ENCODE assay signal across 1 mouse cellular context in genomic region chr19:44331128-44331527, GRCm38 (mm10). TPM values are rescaled to one million over a fixed set of nuclear protein-coding genes. Genes with fewer than 3 reads are reported as not detected.
"Had no signal": no experiment of that assay in that cellular context is flagged by ENCODE, and none has a peak within 500 bp of the region (broad histone marks: within the 10 kb centered on the region; RNA-seq: fewer than 3 reads in every experiment).

No protein-coding gene starts in this region.

RNA-seq across cellular contexts. Expression of gene Scd4, which starts 1.8 kb away (rescaled TPM):
- polyA plus RNA-seq: hindbrain, embryonic 10.5 days had no signal
